ENCODE assay signal across 26 mouse cellular contexts in the genomic region with DNA sequence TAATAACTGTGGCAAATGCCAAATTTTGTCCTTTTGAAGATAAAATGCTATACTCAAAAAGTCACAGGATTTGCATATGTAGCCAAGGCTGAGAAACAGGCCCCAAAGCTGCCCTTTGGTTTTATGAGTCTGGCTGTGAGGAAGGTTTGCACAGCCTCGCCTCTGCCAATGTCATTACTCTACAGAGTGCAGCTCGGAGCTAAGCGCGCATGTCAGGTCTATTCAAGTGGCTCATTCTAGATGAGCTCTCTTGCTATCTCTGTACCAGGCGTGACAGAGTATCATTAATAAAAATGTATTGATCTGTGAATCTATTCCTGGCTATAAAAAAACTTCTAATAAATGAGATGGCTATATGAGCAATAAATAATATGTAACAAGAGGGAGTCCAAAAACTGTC.
"Had no signal": no experiment of that assay in that cellular context is flagged by ENCODE, and none has a peak within 500 bp of the region (broad histone marks: within the 10 kb centered on the region; RNA-seq: fewer than 3 reads in every experiment).

No protein-coding gene starts in this region.

- H3K9ac ChIP-seq: heart, embryonic 13.5 days; heart, embryonic 15.5 days; hindbrain, embryonic 13.5 days; hindbrain, embryonic 15.5 days; kidney, embryonic 15.5 days; limb, embryonic 12.5 days; liver, embryonic 13.5 days had no signal

- H3K4me3 ChIP-seq: heart, adult 2 months; heart, embryonic 13.5 days; heart, embryonic 15.5 days; hindbrain, embryonic 13.5 days; hindbrain, embryonic 15.5 days; kidney, embryonic 15.5 days; layer of hippocampus, adult 2 months; left cerebral cortex, adult 2 months; limb, embryonic 10.5 days; limb, embryonic 12.5 days; liver, embryonic 13.5 days had no signal

- H3K27ac ChIP-seq: heart, adult 2 months; heart, embryonic 13.5 days; heart, embryonic 15.5 days; hindbrain, embryonic 13.5 days; hindbrain, embryonic 15.5 days; hindbrain, postnatal 0 days; kidney, embryonic 15.5 days; kidney, postnatal 0 days; layer of hippocampus, adult 2 months; left cerebral cortex, adult 2 months; limb, embryonic 10.5 days; limb, embryonic 12.5 days; liver, embryonic 13.5 days had no signal

- H3K4me2 ChIP-seq: heart, embryonic 11.5 days; heart, embryonic 13.5 days; heart, embryonic 15.5 days; hindbrain, embryonic 13.5 days; hindbrain, embryonic 15.5 days; kidney, embryonic 15.5 days; limb, embryonic 12.5 days; liver, embryonic 11.5 days; liver, embryonic 13.5 days had no signal

- H3K27me3 ChIP-seq: heart, embryonic 13.5 days; heart, embryonic 15.5 days; hindbrain, embryonic 13.5 days; hindbrain, embryonic 15.5 days; kidney, embryonic 15.5 days; limb, embryonic 12.5 days; liver, embryonic 13.5 days had no signal

- H3K4me1 ChIP-seq: liver, embryonic 13.5 days had no signal

- H3K9me3 ChIP-seq: heart, embryonic 15.5 days; hindbrain, embryonic 13.5 days; hindbrain, embryonic 15.5 days; limb, embryonic 10.5 days; liver, embryonic 13.5 days had no signal

- ATAC-seq: hindbrain, postnatal 0 days; intestine, embryonic 16.5 days had no signal

- DNase-seq: gastrocnemius, postnatal 10 days; gastrocnemius, postnatal 36 days; heart, adult 2 months; heart, postnatal 14 days; heart, postnatal 36 days; kidney, adult 11 months; kidney, adult 2 months; kidney, adult 9 months; kidney, postnatal 14 days; kidney, postnatal 36 days; liver; liver, embryonic 13.5 days had no signal
